Mouse (Mus musculus) embryonic facial prominence, embryonic 14.5 days (tissue): ENCODE measurements around the gene Bcl2l1. TPM values are rescaled to one million over a fixed set of nuclear protein-coding genes. Genes with fewer than 3 reads are reported as not detected.

Experiments
- ATAC-seq: fragments of 200-750 bp; cut with Nextera tagmentation; 2 replicates; pipeline ENCODE4 v1.8.0; 2017; ENCODE audit warnings: low read depth, moderate number of reproducible peaks, moderate TSS enrichment
- DNase-seq: peaks from one replicate; pipeline ENCODE4 v3.0.0-alpha.2; 2015; ENCODE audit warnings: low spot score
- H3K27ac ChIP-seq: fragments of 300-500 bp; sonication (generic); replicated peaks from 2 replicates; pipeline ENCODE4 v1.5.1; 2014; ENCODE audit warnings: low read depth, mild to moderate bottlenecking, low read length, moderate library complexity
- H3K27me3 ChIP-seq: fragments of 300-500 bp; sonication (generic); replicated peaks from 2 replicates; pipeline ENCODE4 v1.6.1; 2014; ENCODE audit warnings: low read length; ENCODE audit not compliant: control insufficient read depth, insufficient read depth
- H3K36me3 ChIP-seq: fragments of 300-500 bp; sonication (generic); 2 replicates; pipeline ENCODE4 v1.6.1; 2014; ENCODE audit warnings: low read length, mixed read lengths; ENCODE audit not compliant: control insufficient read depth, insufficient read depth
- H3K4me1 ChIP-seq: fragments of 300-500 bp; sonication (generic); 2 replicates; pipeline ENCODE4 v1.6.1; 2014; ENCODE audit warnings: antibody characterized with exemption, low read length; ENCODE audit not compliant: control insufficient read depth, insufficient read depth
- H3K4me2 ChIP-seq: fragments of 300-500 bp; sonication (generic); 2 replicates; pipeline ENCODE4 v1.6.1; 2014; ENCODE audit warnings: low read depth, mild to moderate bottlenecking, low read length, moderate library complexity, mixed read lengths
- H3K4me3 ChIP-seq: fragments of 300-500 bp; sonication (generic); 2 replicates; pipeline ENCODE4 v1.5.1; 2014; ENCODE audit warnings: low read depth, mild to moderate bottlenecking, low read length
- H3K9ac ChIP-seq: fragments of 300-500 bp; sonication (generic); 2 replicates; pipeline ENCODE4 v1.6.1; 2014; ENCODE audit warnings: low read depth, mild to moderate bottlenecking, low read length, moderate library complexity, mixed read lengths
- H3K9me3 ChIP-seq: fragments of 300-500 bp; sonication (generic); 2 replicates; pipeline ENCODE4 v1.6.1; 2016; ENCODE audit warnings: low read length; ENCODE audit not compliant: control insufficient read depth
- WGBS: fragments of 180-500 bp; shearing (Covaris S2); extraction: QIAGEN DNeasy Blood & Tissue Kit; methylation state at CpG from one replicate; pipeline ENCODE4 v1.1.7; 2014; 5-methylcytosine and 5-hydroxymethylcytosine counted together
- polyA plus RNA-seq: library from polyadenylated mRNA; unstranded; fragments of >200 nt; fragmentation: Nextera tagmentation; extraction: Ambion mirVana; gene quantifications from 2 replicates; pipeline ENCODE4 v1.2.1, GENCODE M21; 2014

Bcl2l1 gene
- polyA plus RNA-seq, 1 experiment from 2014 or later, result 77.3 TPM

DNA sequence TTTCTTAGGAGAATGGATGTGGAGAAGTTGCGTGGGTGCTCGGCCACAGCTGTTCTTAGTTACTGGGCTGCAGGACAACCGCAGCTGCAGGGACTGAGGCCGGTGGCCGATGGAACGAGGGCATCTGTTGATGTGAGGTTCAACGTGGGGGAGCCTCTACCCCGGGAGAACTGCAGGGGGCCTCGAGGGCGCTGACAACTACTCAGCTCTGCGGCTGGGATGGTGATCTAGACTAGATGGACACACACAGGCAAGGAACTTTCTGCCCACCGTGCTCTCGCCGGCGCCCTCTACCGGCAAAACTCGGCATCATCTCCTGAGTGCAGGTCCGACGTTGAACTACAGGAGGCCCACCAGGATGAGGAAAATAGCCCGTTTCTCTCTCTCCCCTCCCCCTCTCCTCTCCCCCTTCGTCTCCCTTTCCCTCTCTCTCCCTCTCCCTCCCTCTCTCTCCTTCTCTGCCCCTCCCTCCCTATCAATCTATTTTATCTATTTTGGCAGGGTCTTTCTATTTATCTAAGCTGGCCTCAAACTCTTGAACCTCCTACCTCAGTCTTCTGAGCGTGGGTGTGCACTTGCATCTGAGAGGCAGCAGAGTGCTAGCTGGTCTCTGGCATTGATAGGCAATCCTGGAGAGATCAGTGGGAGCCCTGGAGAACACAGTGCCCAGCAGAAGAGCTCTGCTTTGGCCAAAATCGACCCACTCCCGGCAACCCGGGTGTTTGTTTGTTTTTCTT, 65.0 kb downstream of the Bcl2l1 start:
- H3K4me2 ChIP-seq, result peak overlapping the region; percentile 39; the same call in 1 of the 2 replicates
- H3K4me3 ChIP-seq, result no peak overlapping the region
- WGBS, result 18% methylated on average over 20 of the region's 25 CpGs
- H3K36me3 ChIP-seq, result no peaks in the 10 kb centered on the region
- H3K9ac ChIP-seq, result no peak overlapping the region
- no peaks in the 10 kb centered on the region for H3K9me3 ChIP-seq
- H3K27ac ChIP-seq, result peak overlapping the region; percentile 23; the same call in 1 of the 2 replicates
- H3K4me1 ChIP-seq, result 0 out of 2 replicates have a peak, but pooled peaks cover 4% of the 10 kb centered on the region
- H3K27me3 ChIP-seq, result no peaks in the 10 kb centered on the region
- ATAC-seq, result peak; percentile 74
- peak; percentile 86 for DNase-seq

DNA sequence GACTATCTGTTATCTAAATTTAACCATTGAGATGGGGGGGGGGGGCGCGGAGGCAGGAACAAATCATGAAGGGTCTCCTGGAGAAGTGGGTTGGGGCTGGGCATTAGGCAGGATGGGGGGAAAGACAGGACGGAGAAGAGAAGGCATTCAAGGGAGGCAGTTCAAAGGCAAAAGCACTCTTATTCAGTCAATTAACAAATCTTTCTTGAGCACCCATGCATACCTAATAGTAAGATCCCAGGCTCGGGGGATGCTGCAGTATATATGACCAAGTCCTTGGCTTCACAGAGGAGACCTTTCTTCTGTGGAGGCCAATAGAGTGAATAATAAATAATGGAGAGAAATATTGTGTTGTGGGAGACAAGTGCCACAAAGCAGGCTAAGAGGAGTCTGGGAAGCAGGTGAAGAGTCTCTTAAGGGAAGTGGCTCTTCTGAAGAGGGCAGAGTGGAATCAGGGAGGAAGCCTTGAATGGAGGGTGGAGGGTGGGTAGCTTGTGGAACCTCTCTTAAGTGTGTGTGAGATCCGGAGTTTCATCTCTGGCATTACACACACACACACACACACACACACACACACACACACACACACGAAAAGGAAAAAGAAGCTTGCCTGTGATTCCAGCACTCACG, 66.4 kb downstream of the Bcl2l1 start:
- Histone ChIP-seq H3K27me3 (no peaks in the 10 kb centered on the region), H3K4me2 (peak overlapping the region; percentile 41; the same call in 1 of the 2 replicates), H3K36me3 (no peaks in the 10 kb centered on the region), H3K27ac (no peak overlapping the region), H3K9me3 (no peaks in the 10 kb centered on the region), H3K4me1 (0 out of 2 replicates have a peak, but pooled peaks cover 4% of the 10 kb centered on the region), H3K4me3 (no peak overlapping the region), H3K9ac (no peak overlapping the region; the same call in 1 of the 2 replicates)
- WGBS, result 40% methylated on average over 7 of the region's 7 CpGs
- no peak for ATAC-seq
- no peak for DNase-seq

DNA sequence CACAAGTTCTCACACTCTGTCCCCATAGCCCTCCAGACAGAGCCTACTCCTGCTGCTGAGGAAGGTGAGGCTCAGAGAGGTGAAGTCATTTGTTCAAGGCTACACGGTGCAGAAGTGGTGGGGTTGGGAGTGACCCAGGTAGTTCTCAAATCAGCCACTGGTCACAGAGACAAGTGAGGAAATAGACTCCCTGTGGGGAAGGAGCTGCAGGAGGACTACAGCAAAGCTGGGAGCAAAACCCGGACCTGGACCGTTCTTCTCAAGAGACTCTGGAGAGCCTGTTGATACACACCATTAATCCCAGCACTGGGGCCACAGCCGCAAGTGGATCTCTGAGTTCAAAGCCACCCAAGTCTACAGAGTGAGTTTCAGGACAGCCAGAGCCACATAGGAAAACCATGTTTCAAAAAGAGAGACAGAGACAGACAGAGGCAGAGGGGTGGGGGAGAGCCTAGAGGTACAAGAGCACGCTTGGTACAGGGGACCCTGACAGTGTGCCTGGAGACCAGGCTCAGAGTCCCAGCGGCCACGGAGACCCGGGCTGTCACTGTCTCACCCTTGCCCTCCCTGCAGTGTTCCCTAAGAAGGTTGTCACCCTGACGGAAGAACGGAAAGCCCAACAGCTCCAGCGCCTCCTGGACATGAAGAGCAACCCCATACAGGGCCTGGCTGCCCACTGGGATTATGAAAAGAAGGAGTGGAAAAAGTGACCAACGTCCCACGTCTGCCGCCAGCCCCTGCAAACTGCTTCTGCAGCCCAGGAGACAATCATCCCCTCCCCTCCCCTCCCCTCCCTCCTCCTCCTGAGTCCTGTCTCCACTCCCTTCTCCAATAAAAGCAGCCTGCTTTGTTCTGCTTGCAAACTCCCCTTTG, 67.1 kb downstream of the Bcl2l1 start:
- peak overlapping the region; percentile 25; the same call in 1 of the 2 replicates for H3K9ac ChIP-seq
- H3K4me2 ChIP-seq, result peak overlapping the region; percentile 41; the same call in 1 of the 2 replicates
- 14% methylated on average over 14 of the region's 14 CpGs for WGBS
- H3K4me1 ChIP-seq, result 0 out of 2 replicates have a peak, but pooled peaks cover 4% of the 10 kb centered on the region
- H3K27me3 ChIP-seq, result no peaks in the 10 kb centered on the region
- H3K36me3 ChIP-seq, result no peaks in the 10 kb centered on the region
- DNase-seq (peak; percentile 40), ATAC-seq (peak; percentile 7; the same call in 1 of the 2 replicates)
- no peak overlapping the region for H3K27ac ChIP-seq
- no peak overlapping the region for H3K4me3 ChIP-seq
- H3K9me3 ChIP-seq, result no peaks in the 10 kb centered on the region

DNA sequence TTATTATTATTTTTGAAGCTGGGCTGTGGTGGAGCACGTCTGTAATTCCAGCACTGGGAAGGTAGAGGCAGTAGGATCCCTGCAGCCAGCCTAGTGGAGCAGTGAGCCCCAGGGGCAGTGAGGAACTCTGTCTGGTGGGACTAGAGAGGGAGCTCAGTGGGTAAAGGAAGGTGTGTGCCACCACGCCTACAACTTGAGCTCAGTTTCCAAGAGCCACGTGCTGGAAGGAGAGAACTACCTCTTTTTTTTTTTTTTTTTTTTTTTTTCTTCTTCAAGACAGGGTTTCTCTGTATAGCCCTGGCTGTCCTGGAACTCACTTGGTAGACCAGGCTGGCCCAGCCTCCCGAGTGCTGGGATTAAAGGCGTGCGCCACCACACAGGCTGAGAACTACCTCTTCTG, 68.2 kb downstream of the Bcl2l1 start:
- H3K27ac ChIP-seq, result no peak overlapping the region
- H3K9me3 ChIP-seq, result no peaks in the 10 kb centered on the region
- H3K36me3 ChIP-seq, result no peaks in the 10 kb centered on the region
- 0 out of 2 replicates have a peak, but pooled peaks cover 4% of the 10 kb centered on the region for H3K4me1 ChIP-seq
- ATAC-seq (no peak), DNase-seq (no peak)
- H3K4me2 ChIP-seq, result no peak overlapping the region
- H3K27me3 ChIP-seq, result no peaks in the 10 kb centered on the region
- H3K9ac ChIP-seq, result no peak overlapping the region
- WGBS, result 72% methylated on average over 6 of the region's 6 CpGs
- no peak overlapping the region for H3K4me3 ChIP-seq

DNA sequence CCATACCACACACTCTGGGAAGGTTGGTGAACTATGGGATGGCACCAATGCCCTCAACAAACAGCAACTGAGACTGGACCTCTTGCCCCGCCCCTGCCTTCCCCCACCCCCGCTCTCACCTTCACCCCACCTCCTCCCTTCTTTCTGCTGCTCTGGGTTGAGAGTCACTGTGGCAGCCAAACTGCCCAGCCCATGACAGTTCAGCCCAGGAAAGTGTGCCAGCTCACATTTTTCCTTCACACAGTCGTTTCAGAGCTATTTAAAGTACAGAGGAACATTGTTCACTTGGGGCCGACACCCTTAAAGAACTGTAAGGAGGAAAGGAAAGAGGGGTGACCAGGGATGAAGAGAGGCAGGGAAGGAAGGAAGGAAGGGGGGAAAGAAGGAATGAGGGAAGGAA, 73.2 kb downstream of the Bcl2l1 start:
- Histone ChIP-seq H3K36me3 (no peaks in the 10 kb centered on the region), H3K9ac (no peak overlapping the region), H3K4me1 (peaks cover 14% of the 10 kb centered on the region; the same call in 1 of the 2 replicates), H3K4me2 (no peak overlapping the region), H3K27ac (no peak overlapping the region), H3K4me3 (no peak overlapping the region), H3K27me3 (no peaks in the 10 kb centered on the region), H3K9me3 (no peaks in the 10 kb centered on the region)
- no peak for ATAC-seq
- WGBS, result 46% methylated on average over 4 of the region's 4 CpGs
- no peak for DNase-seq

DNA sequence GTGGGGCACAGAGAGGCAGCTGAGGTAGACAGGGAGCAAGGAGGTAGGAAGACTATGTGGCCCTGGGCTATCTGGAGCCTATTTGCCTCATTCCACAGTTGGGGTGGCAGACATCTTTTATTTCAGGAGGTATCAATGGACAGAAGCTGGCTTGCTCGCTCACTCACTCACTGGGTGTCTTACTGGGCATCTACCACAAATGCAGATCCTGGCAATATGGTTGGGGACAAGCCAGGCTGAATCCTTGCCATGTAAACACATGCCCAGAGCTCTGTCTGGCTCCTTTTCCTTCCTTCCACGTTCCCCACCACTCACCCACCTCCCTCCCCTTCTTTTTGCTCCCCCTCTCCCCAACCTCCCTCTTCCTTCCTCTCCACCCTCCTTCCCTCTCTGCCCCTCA, 74.0 kb downstream of the Bcl2l1 start:
- Histone ChIP-seq H3K4me3 (no peak overlapping the region), H3K4me1 (peaks cover 14% of the 10 kb centered on the region; the same call in 1 of the 2 replicates), H3K27ac (no peak overlapping the region), H3K27me3 (no peaks in the 10 kb centered on the region), H3K9me3 (no peaks in the 10 kb centered on the region), H3K9ac (no peak overlapping the region), H3K4me2 (no peak overlapping the region), H3K36me3 (no peaks in the 10 kb centered on the region)
- no peak for DNase-seq
- 67% methylated on average over 2 of the region's 2 CpGs for WGBS
- no peak for ATAC-seq

DNA sequence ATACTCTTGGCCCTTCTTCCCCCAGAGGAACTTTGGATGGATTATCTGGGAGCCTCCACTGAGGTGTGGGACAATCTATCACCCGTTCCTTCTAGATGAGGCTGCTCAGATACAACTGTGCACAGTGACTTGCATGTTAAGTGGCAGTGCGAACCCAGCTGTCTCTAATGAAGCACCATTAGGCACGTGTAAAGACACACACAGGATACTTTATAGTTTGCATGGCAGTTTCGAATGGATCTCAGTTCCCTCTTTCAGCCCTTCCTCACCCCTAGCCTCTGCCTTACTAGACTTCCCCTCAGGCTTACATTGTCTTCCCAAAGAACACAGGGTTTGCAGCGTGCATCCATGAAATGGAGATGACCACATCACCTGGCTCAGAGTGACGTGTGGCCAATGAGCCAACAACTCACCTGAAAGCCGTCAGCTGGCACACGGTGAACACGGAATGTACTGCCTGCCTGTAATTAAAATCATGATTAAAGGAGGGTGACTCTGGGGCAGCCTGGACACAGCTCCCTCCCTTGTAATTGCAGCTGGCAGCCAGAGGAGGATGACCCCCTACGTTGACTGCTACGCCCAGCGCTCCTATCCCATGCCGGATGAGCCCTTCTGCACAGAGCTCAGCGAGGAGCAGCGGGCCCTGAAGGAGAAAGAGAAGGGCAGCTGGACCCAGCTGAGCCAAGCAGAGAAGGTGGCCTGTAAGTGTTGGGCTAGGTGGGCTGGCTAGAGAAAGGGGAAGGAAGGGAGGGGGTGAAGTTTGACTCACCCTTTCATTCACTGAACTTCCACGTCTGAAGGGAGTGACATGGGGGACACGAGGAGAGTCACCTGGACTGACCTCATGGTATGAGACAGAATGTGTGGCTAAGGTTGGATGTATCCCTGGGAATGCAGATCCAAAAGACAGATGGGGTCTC, 74.8 kb downstream of the Bcl2l1 start:
- H3K4me1 ChIP-seq, result peaks cover 14% of the 10 kb centered on the region; the same call in 1 of the 2 replicates
- no peak for ATAC-seq
- H3K4me2 ChIP-seq, result no peak overlapping the region
- no peak overlapping the region for H3K4me3 ChIP-seq
- H3K27me3 ChIP-seq, result no peaks in the 10 kb centered on the region
- H3K36me3 ChIP-seq, result no peaks in the 10 kb centered on the region
- no peaks in the 10 kb centered on the region for H3K9me3 ChIP-seq
- H3K27ac ChIP-seq, result no peak overlapping the region
- WGBS, result 71% methylated on average over 17 of the region's 17 CpGs
- no peak overlapping the region for H3K9ac ChIP-seq
- DNase-seq, result no peak
